Mouse (Mus musculus): Measurements from ENCODE around the gene Zfp592. TPM values are rescaled to one million over a fixed set of nuclear protein-coding genes. Genes with fewer than 3 reads are reported as not detected.

Gene Zfp592
- 39.9 and 78.6 TPM in 2 replicates for polyA plus RNA-seq (2012; ENCODE audit: low replicate concordance)

DNA sequence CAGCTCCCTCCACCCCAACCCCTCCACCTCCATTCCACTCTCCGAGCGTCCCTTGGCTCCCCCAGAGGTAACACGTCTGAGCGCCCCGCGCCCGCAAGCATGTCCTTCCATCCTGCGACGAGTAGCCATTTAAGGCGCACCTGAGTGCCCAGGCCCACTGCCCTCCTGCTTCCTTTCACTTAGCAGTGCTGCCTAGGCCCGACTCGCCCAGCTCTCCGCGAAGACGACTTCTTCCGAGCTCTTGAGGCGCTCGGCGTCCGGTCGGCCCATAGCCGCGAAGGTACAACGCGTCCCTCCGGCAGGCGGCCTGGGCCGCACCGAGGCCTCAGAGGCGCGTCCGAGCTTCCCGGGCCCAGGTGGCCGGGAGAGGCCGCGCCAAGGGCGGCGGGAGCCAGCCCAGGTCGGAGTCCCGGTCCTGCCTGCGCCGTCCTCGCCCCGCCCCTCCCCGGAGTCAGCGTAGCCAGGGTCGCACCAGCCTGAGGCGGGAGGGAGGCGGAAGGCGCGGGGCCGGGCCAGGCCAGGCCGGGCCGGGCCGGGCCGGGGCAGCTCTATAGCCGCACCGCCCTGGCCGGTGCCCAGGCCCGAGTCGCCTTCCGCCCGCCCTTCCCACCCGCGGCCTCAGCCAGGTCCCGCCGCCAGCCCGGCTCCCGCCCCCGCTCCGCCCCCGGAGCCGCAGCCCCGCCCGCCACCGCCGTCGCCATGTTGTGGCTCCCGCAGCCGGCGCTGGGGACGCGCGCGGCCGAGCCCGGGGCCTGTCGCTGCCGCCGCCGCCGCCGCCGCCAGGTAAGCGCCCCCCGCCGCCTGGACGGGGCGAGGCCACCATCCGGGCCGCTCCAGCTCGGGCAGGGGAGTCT is at the start of gene Zfp592:
TSS of gene Zfp592 (plus strand) at position 702 of the 854 bp plus-strand sequence.

GRCm38 (mm10) chr7:80947445-80948350 is 45.8 kb upstream of the Zfp592 start, which contains the start of gene Sec11a:
Gene Sec11a, minus strand, starts transcription at chr7:80947780.

DNA sequence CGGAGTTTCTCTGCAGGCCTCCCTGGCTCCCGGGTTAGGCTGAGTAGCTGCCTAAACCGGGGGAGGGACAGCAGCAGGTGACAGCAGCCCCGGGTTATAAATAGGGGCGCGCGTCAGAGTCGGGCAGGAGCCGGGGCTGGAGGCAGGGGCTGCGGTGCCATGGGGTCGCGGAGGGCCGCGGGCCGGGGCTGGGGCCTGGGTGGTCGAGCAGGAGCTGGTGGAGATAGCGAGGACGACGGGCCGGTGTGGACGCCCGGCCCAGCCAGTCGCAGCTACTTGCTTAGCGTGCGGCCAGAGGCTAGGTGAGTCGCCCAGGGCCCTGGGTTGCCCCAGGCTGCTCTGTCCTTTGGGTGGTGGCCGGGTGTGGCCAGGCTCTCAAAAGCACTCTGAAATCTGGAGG is 64.0 kb downstream of the Zfp592 start, which contains the start of gene Alpk3:
TSS of gene Alpk3 (plus strand) at position 130 of the 400 bp plus-strand sequence.

Other genes starting within 250 kb of the Zfp592 start
- 29.6 and 55.1 TPM in 2 replicates for gene Iqgap1, start 167.7 kb upstream of the Zfp592 start, polyA plus RNA-seq (2012; ENCODE audit: low replicate concordance)
- 13.5 and 15.7 TPM in 2 replicates for gene Zscan2, start 132.8 kb upstream of the Zfp592 start, polyA plus RNA-seq (2012; ENCODE audit: low replicate concordance)
- 5.1 and 11.7 TPM in 2 replicates for gene Wdr73, start 92.4 kb upstream of the Zfp592 start, polyA plus RNA-seq (2012; ENCODE audit: low replicate concordance)
- 11.9 and 12.8 TPM in 2 replicates for gene Nmb, start 88.6 kb upstream of the Zfp592 start, polyA plus RNA-seq (2012; ENCODE audit: low replicate concordance)
- 3.5 and 8.6 TPM in 2 replicates for gene Sec11a, start 45.9 kb upstream of the Zfp592 start, polyA plus RNA-seq (2012; ENCODE audit: low replicate concordance)
- gene Alpk3, start 63.9 kb downstream of the Zfp592 start, polyA plus RNA-seq (2012; ENCODE audit: low replicate concordance) = 0.38 and 0.58 TPM in 2 replicates
- not detected in 2 replicates for gene Slc28a1, start 121.1 kb downstream of the Zfp592 start, polyA plus RNA-seq (2012; ENCODE audit: low replicate concordance)
- 2.5 and 7.6 TPM in 2 replicates for gene Pde8a, start 219.9 kb downstream of the Zfp592 start, polyA plus RNA-seq (2012; ENCODE audit: low replicate concordance)

All from hematopoietic multipotent progenitor cell, adult 10-12 weeks (in vitro differentiated cells).